Mouse (Mus musculus) 3134 (cell line): ENCODE data around the gene Scgb1b11.
"Not testable (repeated sequence)": the region's sequence is repeated elsewhere in the genome, so short reads cannot be mapped to it uniquely, and the experiment has no call there.

Experiments used
- DNase-seq: peaks from one replicate; pipeline ENCODE4 v3.0.0-alpha.2; 2011; ENCODE audit warnings: low spot score; ENCODE audit not compliant: insufficient read length; ENCODE audit errors: extremely low read depth

The Scgb1b11 gene

DNA sequence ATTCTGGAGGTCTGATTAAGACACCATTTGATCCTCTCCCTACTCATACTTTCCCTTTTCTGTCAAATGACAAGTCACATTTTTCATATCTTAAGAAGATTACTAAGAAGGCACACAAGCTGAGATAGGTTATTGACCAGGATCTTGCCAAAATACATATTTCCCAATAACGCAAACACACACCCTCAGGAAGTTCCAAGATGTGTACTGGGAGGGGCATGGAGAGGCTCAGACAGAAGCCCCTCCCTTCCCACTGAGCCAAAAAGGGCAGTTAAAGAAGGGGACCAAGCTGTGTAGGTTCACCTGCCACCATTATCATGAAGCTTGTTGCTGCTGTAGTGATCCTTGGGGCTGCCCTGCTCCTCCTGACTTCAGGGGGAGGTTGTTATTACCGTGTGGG lies at the start of gene Scgb1b11:
Gene Scgb1b11, plus strand, starts transcription at position 301 of the 400 bp plus-strand sequence.
- DNase-seq = not testable (repeated sequence)

DNA sequence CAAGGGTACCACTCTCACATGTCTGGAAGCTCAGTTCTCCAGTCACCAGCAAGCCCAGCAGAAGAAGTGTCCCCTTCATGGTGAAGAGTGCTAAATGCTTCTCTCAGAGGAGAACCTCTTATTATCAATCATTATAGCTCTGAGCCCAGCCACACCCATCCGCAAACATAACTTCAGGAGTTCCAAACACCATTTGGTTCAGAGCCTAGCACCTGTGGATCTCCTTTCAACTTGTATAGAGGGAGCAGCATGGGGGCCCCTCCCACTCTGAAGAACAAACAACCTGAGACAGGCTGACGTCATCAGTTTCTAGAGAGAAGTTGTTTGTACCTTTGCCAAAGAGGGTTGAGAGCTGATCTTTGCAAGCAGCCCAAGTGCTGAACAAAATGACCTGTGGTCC lies 11.6 kb upstream of the Scgb1b11 start, which contains the start of gene Scgb2b11:
Gene Scgb2b11, minus strand, starts transcription at position 101 of the 400 bp plus-strand sequence.
- DNase-seq = not testable (repeated sequence)
